Mouse (Mus musculus) testis, adult 2 months (tissue): ENCODE results near the gene Pcbp4.

Source experiments
- CTCF ChIP-seq: fragments of 200-500 bp; IDR thresholded peaks from 2 replicates; pipeline ENCODE4 v1.5.1; 2012; ENCODE audit warnings: low read depth, mild to moderate bottlenecking, inconsistent platforms, low read length, moderate library complexity; ENCODE audit not compliant: control insufficient read depth, insufficient read depth, insufficient replicate concordance
- POLR2A ChIP-seq: fragments of 200-500 bp; IDR thresholded peaks from 2 replicates; pipeline ENCODE4 v1.6.1; 2012; ENCODE audit warnings: low read depth, mild to moderate bottlenecking, inconsistent platforms, low read length, moderate library complexity; ENCODE audit not compliant: control insufficient read depth

DNA sequence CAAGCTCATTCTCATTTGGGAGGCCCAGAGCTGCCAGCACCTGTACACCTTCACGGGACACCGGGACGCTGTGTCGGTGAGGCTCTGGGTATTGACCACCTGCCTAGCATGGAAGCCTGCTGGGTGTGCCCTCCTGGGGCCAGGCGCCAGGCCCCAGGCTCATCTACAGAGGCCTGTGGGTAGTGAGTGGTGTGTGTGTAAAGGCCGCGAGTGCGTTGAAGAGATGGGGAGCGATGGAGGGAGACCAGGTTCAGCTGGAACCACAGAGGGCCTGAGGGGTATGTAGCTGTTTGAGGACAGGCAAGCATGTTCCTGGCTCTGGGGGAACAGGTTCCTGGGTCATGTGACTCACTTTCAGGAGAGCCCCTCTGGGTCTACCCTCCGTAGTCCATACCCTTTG lies 30.0 kb downstream of the Pcbp4 start:
- TF ChIP-seq CTCF: no peak
- TF ChIP-seq POLR2A: no peak
